Mouse (Mus musculus) lung, embryonic 14.5 days (tissue): Measurements from ENCODE around the gene Dscam. TPM values are rescaled to one million over a fixed set of nuclear protein-coding genes. Genes with fewer than 3 reads are reported as not detected.

Experiments
- ATAC-seq: fragments of 200-750 bp; cut with Nextera tagmentation; 2 replicates; pipeline ENCODE4 v1.8.0; 2017; ENCODE audit warnings: mild to moderate bottlenecking, moderate TSS enrichment, moderate library complexity; ENCODE audit not compliant: insufficient read depth
- DNase-seq: peaks from one replicate; pipeline ENCODE4 v3.0.0-alpha.2; 2015
- H3K27ac ChIP-seq: fragments of 300-500 bp; sonication (generic); 2 replicates; pipeline ENCODE4 v1.5.1; 2014; ENCODE audit warnings: low read depth, mild to moderate bottlenecking, moderate library complexity
- H3K27me3 ChIP-seq: fragments of 300-500 bp; sonication (generic); 2 replicates; pipeline ENCODE4 v1.6.1; 2014; ENCODE audit warnings: low read length, control low read depth; ENCODE audit not compliant: insufficient read depth
- H3K36me3 ChIP-seq: fragments of 300-500 bp; sonication (generic); 2 replicates; pipeline ENCODE4 v1.6.1; 2014; ENCODE audit warnings: control low read depth; ENCODE audit not compliant: insufficient read depth
- H3K4me1 ChIP-seq: fragments of 300-500 bp; sonication (generic); 2 replicates; pipeline ENCODE4 v1.6.1; 2014; ENCODE audit warnings: antibody characterized with exemption, control low read depth; ENCODE audit not compliant: insufficient read depth
- H3K4me2 ChIP-seq: fragments of 300-500 bp; sonication (generic); 2 replicates; pipeline ENCODE4 v1.6.1; 2014; ENCODE audit warnings: mild to moderate bottlenecking
- H3K4me3 ChIP-seq: fragments of 300-500 bp; sonication (generic); 2 replicates; pipeline ENCODE4 v1.5.1; 2014; ENCODE audit warnings: low read depth, low read length
- H3K9ac ChIP-seq: fragments of 300-500 bp; sonication (generic); 2 replicates; pipeline ENCODE4 v1.6.1; 2014
- H3K9me3 ChIP-seq: fragments of 300-500 bp; sonication (generic); 2 replicates; pipeline ENCODE4 v1.6.1; 2016; ENCODE audit warnings: low read depth, low read length, control low read depth
- CTCF ChIP-seq: IDR thresholded peaks from 2 replicates; pipeline ENCODE4 v1.5.1; 2016; ENCODE audit warnings: antibody characterized with exemption, low read depth
- WGBS: fragments of 180-500 bp; shearing (Covaris S2); extraction: QIAGEN DNeasy Blood & Tissue Kit; methylation state at CpG from one replicate; pipeline ENCODE4 v1.1.7; 2014; 5-methylcytosine and 5-hydroxymethylcytosine counted together
- polyA plus RNA-seq: library from polyadenylated mRNA; unstranded; fragments of >200 nt; fragmentation: Nextera tagmentation; extraction: Ambion mirVana; gene quantifications from 2 replicates; pipeline ENCODE4 v1.2.1, GENCODE M21; 2014

Dscam gene
- polyA plus RNA-seq, 1 experiment from 2014 or later, result not detected

DNA sequence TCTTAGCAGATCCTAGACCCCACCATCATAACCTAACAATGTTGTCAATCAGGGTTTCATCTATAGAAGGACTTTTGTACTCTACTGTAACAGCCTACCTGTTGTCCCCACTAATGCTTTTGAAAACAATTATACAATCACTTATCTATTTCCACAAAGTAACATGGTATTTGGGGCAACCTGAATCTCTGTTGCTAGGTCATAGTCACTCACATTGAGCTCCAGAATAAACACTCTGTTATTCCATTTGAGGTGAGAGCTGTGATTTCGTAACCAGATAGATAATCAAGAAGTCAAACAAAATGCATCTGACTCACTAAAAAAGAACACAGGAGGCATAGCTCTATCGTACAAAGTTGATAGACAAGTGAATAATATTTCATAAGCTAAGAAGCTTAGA lies 226.9 kb downstream of the Dscam start:
- no peak for DNase-seq
- no peak for ATAC-seq
- Histone ChIP-seq H3K36me3 (no peaks in the 10 kb centered on the region), H3K4me1 (no peaks in the 10 kb centered on the region), H3K4me2 (no peak overlapping the region), H3K4me3 (no peak overlapping the region), H3K9me3 (no peaks in the 10 kb centered on the region), H3K27ac (no peak overlapping the region), H3K27me3 (no peaks in the 10 kb centered on the region), H3K9ac (no peak overlapping the region)
- 84% methylated on average over 2 of the region's 2 CpGs for WGBS
- TF ChIP-seq CTCF, result no peak

DNA sequence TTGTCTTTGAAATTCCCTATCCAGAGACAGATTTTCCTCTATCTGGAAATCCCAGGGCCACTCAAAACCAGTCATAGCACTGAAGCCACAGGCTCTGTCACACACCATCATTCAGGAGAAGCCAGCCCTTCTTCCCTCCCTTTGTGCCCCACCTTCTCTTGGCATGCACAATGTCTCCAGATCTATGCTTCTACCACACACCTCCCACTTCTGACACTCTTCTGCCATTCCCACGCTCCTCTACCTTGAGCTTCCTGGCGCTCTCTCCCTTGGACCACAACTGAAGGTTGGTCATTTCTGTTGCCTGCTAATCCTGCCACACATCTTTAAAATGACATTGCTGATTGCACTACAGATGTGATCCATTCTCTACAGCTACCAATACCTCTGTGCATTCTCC lies 235.8 kb downstream of the Dscam start:
- Histone ChIP-seq H3K9me3 (no peaks in the 10 kb centered on the region), H3K27ac (no peak overlapping the region), H3K4me2 (no peak overlapping the region), H3K9ac (no peak overlapping the region), H3K4me3 (no peak overlapping the region), H3K27me3 (no peaks in the 10 kb centered on the region), H3K4me1 (no peaks in the 10 kb centered on the region), H3K36me3 (no peaks in the 10 kb centered on the region)
- TF ChIP-seq CTCF, result no peak
- DNase-seq, result no peak
- 65% methylated on average over 2 of the region's 2 CpGs for WGBS
- no peak for ATAC-seq

GRCm38 (mm10) chr16:96932211-96932610 lies 238.3 kb downstream of the Dscam start:
- Histone ChIP-seq H3K4me3 (no peak overlapping the region), H3K27ac (no peak overlapping the region), H3K27me3 (no peaks in the 10 kb centered on the region), H3K36me3 (no peaks in the 10 kb centered on the region), H3K9ac (no peak overlapping the region), H3K4me1 (no peaks in the 10 kb centered on the region), H3K9me3 (no peaks in the 10 kb centered on the region), H3K4me2 (no peak overlapping the region)
- no peak for ATAC-seq
- DNase-seq, result no peak
- TF ChIP-seq CTCF, result no peak
- WGBS, result 90% methylated on average over 6 of the region's 6 CpGs

DNA sequence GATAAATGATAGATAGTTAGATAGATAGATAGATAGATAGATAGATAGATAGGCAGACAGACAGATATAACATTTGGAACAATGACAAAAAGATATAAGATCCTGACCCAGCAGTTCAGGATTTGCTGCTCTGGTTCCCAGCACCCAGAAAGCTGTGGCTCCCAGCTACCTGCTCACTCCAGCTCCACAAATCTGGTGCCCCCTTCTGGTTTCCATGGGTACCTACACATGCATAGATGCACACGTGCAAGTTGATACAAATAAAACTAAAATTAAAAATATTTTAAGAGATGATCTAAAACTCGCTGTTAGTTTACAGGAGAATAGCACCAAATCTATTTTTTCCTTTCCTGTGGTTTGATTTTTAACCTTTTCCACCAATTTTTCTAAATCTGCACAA lies 238.8 kb downstream of the Dscam start:
- no peaks in the 10 kb centered on the region for H3K36me3 ChIP-seq
- no peak overlapping the region for H3K4me3 ChIP-seq
- DNase-seq, result no peak
- no peak overlapping the region for H3K27ac ChIP-seq
- H3K4me1 ChIP-seq, result no peaks in the 10 kb centered on the region
- H3K9me3 ChIP-seq, result no peaks in the 10 kb centered on the region
- no peaks in the 10 kb centered on the region for H3K27me3 ChIP-seq
- H3K9ac ChIP-seq, result no peak overlapping the region
- ATAC-seq, result no peak
- TF ChIP-seq CTCF, result 0 out of 2 replicates have a peak, but pooled peaks have one; percentile 6
- WGBS, result 70% methylated on average over 2 of the region's 2 CpGs
- no peak overlapping the region for H3K4me2 ChIP-seq

- WGBS, result 88% methylated on average over 1 of the region's 1 CpGs
- ATAC-seq, result no peak
- no peak for TF ChIP-seq CTCF
These were observed 242.5 kb downstream of the Dscam start for GRCm38 (mm10) chr16:96928011-96928410.

GRCm38 (mm10) chr16:96927408-96927807 lies 243.1 kb downstream of the Dscam start:
- ATAC-seq (no peak), DNase-seq (no peak)
- no peak overlapping the region for H3K9ac ChIP-seq
- no peak for TF ChIP-seq CTCF
- no peak overlapping the region for H3K4me2 ChIP-seq
- no peak overlapping the region for H3K27ac ChIP-seq
- no peaks in the 10 kb centered on the region for H3K27me3 ChIP-seq
- no peak overlapping the region for H3K4me3 ChIP-seq
- H3K9me3 ChIP-seq, result no peaks in the 10 kb centered on the region
- H3K36me3 ChIP-seq, result no peaks in the 10 kb centered on the region
- H3K4me1 ChIP-seq, result no peaks in the 10 kb centered on the region

More at GRCm38 (mm10) chr16:96928011-96928410, 242.5 kb downstream of the Dscam start:
- Histone ChIP-seq H3K27me3 (no peaks in the 10 kb centered on the region), H3K4me1 (no peaks in the 10 kb centered on the region), H3K36me3 (no peaks in the 10 kb centered on the region), H3K4me2 (no peak overlapping the region), H3K9me3 (no peaks in the 10 kb centered on the region), H3K9ac (no peak overlapping the region), H3K27ac (no peak overlapping the region), H3K4me3 (no peak overlapping the region)
- no peak for DNase-seq

- ATAC-seq, result no peak
- DNase-seq, result no peak
- no peak for TF ChIP-seq CTCF
- Histone ChIP-seq H3K36me3 (no peaks in the 10 kb centered on the region), H3K4me3 (no peak overlapping the region), H3K9me3 (no peaks in the 10 kb centered on the region), H3K4me2 (no peak overlapping the region), H3K4me1 (no peaks in the 10 kb centered on the region), H3K27ac (no peak overlapping the region), H3K27me3 (no peaks in the 10 kb centered on the region), H3K9ac (no peak overlapping the region)
- 48% methylated on average over 3 of the region's 3 CpGs for whole genome bisulfite sequencing
These were observed 243.6 kb downstream of the Dscam start for GRCm38 (mm10) chr16:96926977-96927376.

DNA sequence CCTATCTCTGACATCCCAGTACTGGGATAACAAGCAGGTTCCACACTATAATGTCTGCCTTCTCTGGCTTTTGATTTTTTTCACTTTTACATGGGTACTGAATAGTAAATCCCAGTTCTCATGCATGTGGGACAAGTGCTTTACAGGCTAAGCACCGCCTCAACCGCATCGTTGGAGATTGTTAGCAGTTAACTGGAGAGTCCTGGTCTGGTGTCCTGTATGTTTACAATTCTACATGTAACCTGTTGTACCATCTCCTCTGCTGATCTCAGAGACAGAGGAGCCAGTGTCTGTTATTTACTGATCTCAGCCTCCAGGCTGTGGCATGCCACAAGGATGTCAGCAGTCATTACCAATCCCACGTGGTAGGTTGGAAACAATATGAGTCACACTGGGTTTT lies 246.6 kb downstream of the Dscam start:
- no peak for DNase-seq
- no peak overlapping the region for H3K27ac ChIP-seq
- no peak for TF ChIP-seq CTCF
- no peaks in the 10 kb centered on the region for H3K36me3 ChIP-seq
- WGBS, result 86% methylated on average over 4 of the region's 4 CpGs
- no peak overlapping the region for H3K9ac ChIP-seq
- no peak for ATAC-seq
- no peaks in the 10 kb centered on the region for H3K4me1 ChIP-seq
- H3K9me3 ChIP-seq, result no peaks in the 10 kb centered on the region
- no peaks in the 10 kb centered on the region for H3K27me3 ChIP-seq
- H3K4me2 ChIP-seq, result no peak overlapping the region
- H3K4me3 ChIP-seq, result no peak overlapping the region
